Mouse (Mus musculus): ENCODE results near the gene Bcl2a1b. TPM values are rescaled to one million over a fixed set of nuclear protein-coding genes. Genes with fewer than 3 reads are reported as not detected.
"Not testable (repeated sequence)": the region's sequence is repeated elsewhere in the genome, so short reads cannot be mapped to it uniquely, and the experiment has no call there.

Gene Bcl2a1b
- polyA plus RNA-seq, 1 experiment from 2014 or later: not detected

DNA sequence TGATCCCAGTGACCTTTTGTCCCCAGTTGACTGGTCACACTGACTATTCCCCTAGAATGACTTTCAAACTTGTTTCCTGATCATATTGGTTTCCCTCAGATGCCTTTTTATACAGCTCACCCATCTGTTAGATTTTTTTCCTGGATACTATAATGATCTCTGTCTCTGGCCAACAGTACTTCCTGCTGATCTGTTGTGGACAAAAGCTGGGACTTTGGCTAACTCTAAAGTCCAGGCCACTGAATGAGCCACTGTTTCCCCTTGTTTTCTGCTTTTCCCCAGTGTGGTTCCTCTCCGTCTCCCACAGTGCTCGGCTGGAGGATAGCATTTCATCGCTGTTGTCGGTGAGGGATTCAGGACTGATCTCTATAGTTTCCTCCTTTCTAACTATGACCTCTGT lies 19.2 kb downstream of the Bcl2a1b start:
- not testable (repeated sequence) for H3K9ac ChIP-seq; H3K9me3 ChIP-seq; H3K27me3 ChIP-seq; H3K36me3 ChIP-seq (replicated peaks); ATAC-seq (ENCODE audit: low FRiP score); H3K4me1 ChIP-seq; H3K4me2 ChIP-seq; H3K27ac ChIP-seq; H3K4me3 ChIP-seq (replicated peaks)
- whole genome bisulfite sequencing: 89% methylated on average over 4 of the region's 4 CpGs

- ATAC-seq (ENCODE audit: low FRiP score); H3K4me1 ChIP-seq; H3K9me3 ChIP-seq; H3K4me2 ChIP-seq; H3K27me3 ChIP-seq; H3K36me3 ChIP-seq (replicated peaks); H3K27ac ChIP-seq; H3K9ac ChIP-seq; H3K4me3 ChIP-seq (replicated peaks): not testable (repeated sequence)
- WGBS: 93% methylated on average over 3 of the region's 4 CpGs
Observed at GRCm38 (mm10) chr9:89219668-89220067, 20.7 kb downstream of the Bcl2a1b start.

- not testable (repeated sequence) for H3K27ac ChIP-seq; ATAC-seq (ENCODE audit: low FRiP score); H3K27me3 ChIP-seq
Observed at GRCm38 (mm10) chr9:89220704-89221287, 21.8 kb downstream of the Bcl2a1b start.

GRCm38 (mm10) chr9:89226071-89226470 lies 27.1 kb downstream of the Bcl2a1b start:
- Histone ChIP-seq H3K9me3 (no peaks in the 10 kb centered on the region), H3K27ac (no peak overlapping the region), H3K4me1 (no peaks in the 10 kb centered on the region), H3K4me3 (replicated peaks) (no peak overlapping the region), H3K4me2 (no peak overlapping the region), H3K27me3 (no peaks in the 10 kb centered on the region), H3K9ac (no peak overlapping the region), H3K36me3 (replicated peaks) (no peaks in the 10 kb centered on the region)
- no peak for ATAC-seq (ENCODE audit: low FRiP score)
- WGBS: 62% methylated on average over 4 of the region's 4 CpGs

More at GRCm38 (mm10) chr9:89220704-89221287, 21.8 kb downstream of the Bcl2a1b start:
- H3K4me3 ChIP-seq (replicated peaks); H3K4me2 ChIP-seq; H3K36me3 ChIP-seq (replicated peaks); H3K9ac ChIP-seq; H3K4me1 ChIP-seq; H3K9me3 ChIP-seq: not testable (repeated sequence)
- 90% methylated on average over 6 of the region's 6 CpGs for WGBS

GRCm38 (mm10) chr9:89228122-89228521 lies 29.1 kb downstream of the Bcl2a1b start:
- Histone ChIP-seq H3K4me3 (replicated peaks) (no peak overlapping the region), H3K27me3 (no peaks in the 10 kb centered on the region), H3K9me3 (no peaks in the 10 kb centered on the region), H3K4me1 (no peaks in the 10 kb centered on the region), H3K9ac (no peak overlapping the region), H3K4me2 (no peak overlapping the region), H3K36me3 (replicated peaks) (no peaks in the 10 kb centered on the region), H3K27ac (no peak overlapping the region)
- no peak for ATAC-seq (ENCODE audit: low FRiP score)
- WGBS: 86% methylated on average over 7 of the region's 7 CpGs

GRCm38 (mm10) chr9:89230897-89231497 lies 32.0 kb downstream of the Bcl2a1b start:
- H3K36me3 ChIP-seq (replicated peaks); H3K4me1 ChIP-seq; H3K9ac ChIP-seq; H3K9me3 ChIP-seq; H3K4me3 ChIP-seq (replicated peaks); ATAC-seq (ENCODE audit: low FRiP score); H3K4me2 ChIP-seq; H3K27ac ChIP-seq; H3K27me3 ChIP-seq: not testable (repeated sequence)
- WGBS: 66% methylated on average over 2 of the region's 2 CpGs

- not testable (repeated sequence) for H3K4me2 ChIP-seq; H3K9ac ChIP-seq; H3K27ac ChIP-seq; H3K4me1 ChIP-seq; ATAC-seq (ENCODE audit: low FRiP score); H3K9me3 ChIP-seq; H3K36me3 ChIP-seq (replicated peaks); H3K27me3 ChIP-seq; H3K4me3 ChIP-seq (replicated peaks)
- WGBS: 89% methylated on average over 4 of the region's 4 CpGs
Observed at GRCm38 (mm10) chr9:89237131-89237530, 38.1 kb downstream of the Bcl2a1b start.

GRCm38 (mm10) chr9:89238976-89239505 lies 40.0 kb downstream of the Bcl2a1b start:
- H3K27ac ChIP-seq; ATAC-seq (ENCODE audit: low FRiP score); H3K4me1 ChIP-seq; H3K36me3 ChIP-seq (replicated peaks); H3K9me3 ChIP-seq; H3K4me3 ChIP-seq (replicated peaks); H3K4me2 ChIP-seq; H3K9ac ChIP-seq; H3K27me3 ChIP-seq: not testable (repeated sequence)
- WGBS: 87% methylated on average over 4 of the region's 5 CpGs

DNA sequence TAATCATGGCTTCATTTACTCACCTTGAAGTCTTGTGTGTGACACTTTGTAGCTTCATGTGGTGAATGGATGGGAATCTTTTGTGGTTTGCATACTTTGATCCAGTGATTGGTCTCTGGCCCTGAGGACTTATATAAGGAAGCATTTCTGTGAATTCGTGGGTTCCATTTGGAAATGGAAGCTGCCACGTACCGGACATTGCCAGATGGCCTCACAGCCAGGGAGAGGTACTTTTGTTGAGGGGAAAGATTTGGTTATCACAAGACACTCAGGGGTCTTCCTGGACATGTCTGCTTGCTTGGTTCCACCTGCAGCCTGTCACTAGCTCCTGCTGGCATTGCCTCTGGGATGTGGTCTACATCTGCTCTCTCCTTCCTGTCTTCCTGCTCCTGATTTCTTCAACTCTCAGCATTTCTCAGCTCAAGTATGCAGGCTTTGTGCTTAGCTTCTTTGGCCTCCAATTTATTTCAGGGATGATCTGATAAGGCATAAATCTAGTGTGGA lies 41.6 kb downstream of the Bcl2a1b start:
- not testable (repeated sequence) for H3K27me3 ChIP-seq; H3K4me3 ChIP-seq (replicated peaks); ATAC-seq (ENCODE audit: low FRiP score); H3K27ac ChIP-seq; H3K4me2 ChIP-seq; H3K4me1 ChIP-seq; H3K9ac ChIP-seq; H3K9me3 ChIP-seq; H3K36me3 ChIP-seq (replicated peaks)
- WGBS: 85% methylated on average over 3 of the region's 3 CpGs

DNA sequence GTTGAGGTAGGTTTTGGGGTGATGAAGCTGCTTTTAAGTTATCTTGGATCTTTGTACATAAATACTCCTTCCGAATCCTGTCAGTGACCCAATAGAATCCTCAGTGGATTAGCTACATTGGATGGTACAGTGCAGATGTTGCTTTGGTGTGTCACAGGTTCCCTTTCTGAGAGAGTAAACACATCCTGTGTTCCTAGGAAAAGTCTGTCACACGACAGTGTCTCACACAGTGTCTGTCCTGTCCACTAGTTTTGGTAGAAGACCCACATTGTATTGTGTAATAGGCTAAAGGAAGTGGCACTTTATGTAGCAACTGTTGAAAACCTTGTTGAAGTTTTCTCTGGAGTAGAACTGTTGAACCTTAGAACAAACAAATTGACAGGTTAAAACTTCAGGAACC lies 54.4 kb downstream of the Bcl2a1b start:
- no peak overlapping the region for H3K4me2 ChIP-seq
- no peaks in the 10 kb centered on the region for H3K27me3 ChIP-seq
- no peak overlapping the region for H3K4me3 ChIP-seq (replicated peaks)
- H3K9me3 ChIP-seq: no peaks in the 10 kb centered on the region
- H3K36me3 ChIP-seq (replicated peaks): no peaks in the 10 kb centered on the region
- H3K27ac ChIP-seq: no peak overlapping the region
- WGBS: 89% methylated on average over 2 of the region's 2 CpGs
- no peak overlapping the region for H3K9ac ChIP-seq
- ATAC-seq (ENCODE audit: low FRiP score): no peak
- H3K4me1 ChIP-seq: no peaks in the 10 kb centered on the region

DNA sequence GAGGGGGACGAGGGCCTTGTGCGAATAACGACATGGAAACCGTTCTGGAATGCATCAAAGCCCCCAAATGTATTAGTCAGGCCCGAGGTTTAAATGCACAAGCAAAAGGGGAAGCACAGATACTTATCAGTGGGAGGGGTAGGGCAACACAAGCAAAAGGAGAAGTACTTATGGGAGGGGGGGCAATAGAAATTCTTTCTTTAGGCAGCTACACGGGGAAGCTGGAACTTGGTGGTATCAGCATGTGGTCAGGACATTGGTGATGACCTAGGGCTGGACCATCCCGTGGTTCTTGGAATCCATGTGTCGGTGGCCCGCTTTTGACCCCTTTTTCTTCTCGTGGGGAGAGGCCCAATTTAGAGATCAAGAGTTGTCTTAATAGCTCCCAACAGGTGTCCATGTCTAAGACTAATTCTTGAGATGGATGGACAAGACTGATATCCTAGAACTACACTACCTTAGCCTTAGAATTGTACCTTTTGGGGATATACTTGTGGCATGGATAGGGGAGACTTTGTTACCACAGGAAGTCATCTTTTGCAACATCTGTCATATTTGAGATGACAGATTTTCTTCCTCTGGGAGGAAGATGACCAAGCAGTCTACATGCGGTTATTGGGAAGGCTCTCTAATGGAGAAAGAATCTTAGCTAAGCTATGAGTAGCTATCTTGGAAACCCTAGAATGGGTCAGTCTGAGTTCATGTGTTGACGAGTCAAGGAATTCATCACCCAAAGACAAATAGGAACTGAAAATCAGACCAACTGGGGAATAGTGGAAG lies 57.7 kb downstream of the Bcl2a1b start:
- 91% methylated on average over 12 of the region's 12 CpGs for WGBS
- Histone ChIP-seq H3K36me3 (replicated peaks) (no peaks in the 10 kb centered on the region), H3K9me3 (no peaks in the 10 kb centered on the region), H3K9ac (no peak overlapping the region), H3K4me1 (no peaks in the 10 kb centered on the region), H3K4me2 (no peak overlapping the region), H3K4me3 (replicated peaks) (no peak overlapping the region), H3K27ac (no peak overlapping the region), H3K27me3 (no peaks in the 10 kb centered on the region)
- ATAC-seq (ENCODE audit: low FRiP score): no peak

All from forebrain, embryonic 12.5 days (tissue).